Mouse (Mus musculus) urinary bladder, adult 2 months (tissue): ENCODE measurements around the gene Nap1l4. TPM values are rescaled to one million over a fixed set of nuclear protein-coding genes. Genes with fewer than 3 reads are reported as not detected.
A peak's percentile ranks its signal among the peaks of the same experiment; 100 is the strongest.

Source experiments
- DNase-seq: peaks from one replicate; pipeline ENCODE4 v3.0.0; 2022; ENCODE audit warnings: low spot score
- polyA plus RNA-seq: library from polyadenylated mRNA; depleted of rRNA; stranded (reverse); fragments of >200 nt; gene quantifications from 2 replicates; pipeline ENCODE4 v1.2.3, GENCODE M21; 2012

Gene Nap1l4
- polyA plus RNA-seq, 1 experiment: 133 TPM

GRCm38 (mm10) chr7:143519333-143519732, 29.6 kb downstream of the Nap1l4 start:
- no peak for DNase-seq

DNA sequence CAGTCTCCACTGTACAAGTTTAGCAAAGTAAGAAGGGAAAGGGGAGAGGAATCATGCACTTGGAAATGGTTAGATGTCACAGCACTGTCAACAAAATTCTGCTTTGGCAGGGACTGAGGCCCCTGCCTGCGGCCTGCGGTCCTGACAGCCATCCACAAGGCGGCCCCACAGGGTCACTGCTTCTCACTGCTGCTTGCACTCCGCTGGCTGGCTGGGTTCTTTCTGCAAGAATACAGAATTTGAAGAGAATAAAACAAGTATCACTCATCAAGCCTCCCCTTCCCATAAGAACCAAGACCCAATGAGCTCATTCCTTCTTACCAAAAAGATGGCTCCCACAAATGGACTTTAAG, 34.5 kb downstream of the Nap1l4 start:
- DNase-seq: no peak

GRCm38 (mm10) chr7:143513763-143514415, 35.0 kb downstream of the Nap1l4 start:
- DNase-seq: no peak

DNA sequence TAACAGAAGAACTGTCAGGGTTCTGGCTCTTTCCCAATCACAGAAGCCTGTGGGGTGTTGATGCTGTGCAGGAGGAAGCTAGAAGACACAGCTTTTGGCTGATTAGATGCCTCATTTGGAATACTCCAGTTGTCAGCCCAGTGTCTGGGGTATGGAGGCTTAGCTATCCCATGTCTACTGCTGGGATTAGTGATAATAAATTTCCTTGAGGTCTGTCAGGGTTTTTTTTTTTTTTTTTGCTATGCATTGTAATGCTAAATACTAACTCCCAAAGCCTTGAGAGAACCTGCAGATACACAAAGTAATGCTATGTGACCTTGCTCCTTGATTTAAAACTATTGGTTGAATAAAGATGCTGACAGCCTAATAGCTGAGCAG, 37.6 kb downstream of the Nap1l4 start:
- no peak for DNase-seq

- DNase-seq: no peak
Observed at GRCm38 (mm10) chr7:143510593-143511334, 38.1 kb downstream of the Nap1l4 start.

DNA sequence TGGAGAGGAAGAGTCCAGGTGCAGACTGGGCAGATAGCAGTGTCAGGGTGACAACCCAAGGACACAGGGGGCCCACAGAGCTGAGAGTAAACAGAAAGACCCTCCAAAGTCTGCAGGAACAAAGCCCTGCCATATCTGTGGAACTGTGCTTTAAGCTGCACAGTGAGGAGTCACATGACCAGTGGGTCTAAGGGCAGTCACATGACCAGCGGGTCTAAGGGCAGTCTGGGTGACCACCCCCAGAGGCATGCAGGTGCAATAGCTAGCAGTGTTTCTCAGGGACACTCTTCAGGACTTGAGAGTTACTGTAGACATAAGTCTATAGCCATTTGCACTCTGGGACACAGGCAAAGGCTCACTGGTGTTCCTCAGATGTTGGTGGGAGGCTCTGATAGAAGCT, 39.3 kb downstream of the Nap1l4 start:
- no peak for DNase-seq

DNA sequence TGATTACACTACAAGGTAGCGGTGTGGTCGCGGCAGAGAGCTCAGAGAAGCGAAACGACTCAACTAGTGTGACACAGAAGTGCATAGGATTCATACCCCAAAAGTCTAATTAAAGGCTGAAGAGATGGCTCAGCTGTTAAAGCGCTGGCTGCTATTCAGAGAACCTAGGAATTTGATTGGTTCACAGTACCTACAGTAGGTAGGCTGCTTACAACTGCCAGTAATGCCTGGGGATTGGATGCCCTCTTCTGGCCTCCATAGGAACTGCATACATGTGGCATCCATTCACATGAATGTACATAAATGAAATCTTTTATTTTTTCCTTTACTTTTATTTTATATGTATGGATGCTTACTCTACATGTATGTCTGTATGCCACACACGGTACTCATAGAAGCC, 42.2 kb downstream of the Nap1l4 start:
- DNase-seq: no peak

- no peak for DNase-seq
Observed at GRCm38 (mm10) chr7:143506271-143506670, 42.6 kb downstream of the Nap1l4 start.

DNA sequence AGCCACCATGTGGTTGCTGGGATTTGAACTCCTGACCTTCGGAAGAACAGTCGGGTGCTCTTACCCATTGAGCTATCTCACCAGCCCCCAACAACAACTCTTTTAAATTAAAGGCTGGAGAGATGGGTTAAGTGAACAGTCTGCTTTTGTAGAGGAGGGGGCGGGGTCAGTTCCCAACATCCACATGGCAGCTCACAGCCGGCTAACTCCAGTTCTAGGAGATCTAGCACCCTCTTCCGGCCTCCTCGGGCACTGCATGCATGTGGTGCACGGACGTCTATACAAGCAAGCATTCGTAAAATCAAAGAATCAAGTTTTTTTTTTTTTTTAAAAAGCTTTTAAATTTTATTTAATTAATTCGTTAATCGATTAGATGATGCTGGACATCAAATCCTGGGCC, 43.1 kb downstream of the Nap1l4 start:
- DNase-seq: peak; percentile 56

DNA sequence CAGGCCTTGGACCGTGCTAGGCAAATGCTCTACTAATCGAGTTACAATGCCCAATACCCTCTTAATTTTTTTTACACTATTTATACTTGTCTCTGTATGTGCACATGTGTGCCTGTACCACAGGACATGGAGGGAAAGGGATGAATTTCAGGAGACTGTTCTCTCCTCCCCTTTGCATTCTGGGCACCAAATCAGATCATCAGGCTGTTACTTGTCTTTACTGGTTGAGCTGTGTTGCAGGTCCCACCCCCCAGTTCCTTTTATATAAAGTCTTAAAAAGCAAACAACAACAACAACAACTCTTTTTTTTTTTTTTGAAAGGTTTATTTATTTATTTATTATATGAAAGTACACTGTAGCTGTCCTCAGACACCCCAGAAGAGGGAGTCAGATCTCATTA, 43.5 kb downstream of the Nap1l4 start:
- no peak for DNase-seq

GRCm38 (mm10) chr7:143503926-143504325, 45.0 kb downstream of the Nap1l4 start:
- no peak for DNase-seq

- peak; percentile 56 for DNase-seq
Observed at GRCm38 (mm10) chr7:143502418-143503200, 46.3 kb downstream of the Nap1l4 start, which contains the start of gene Phlda2. Gene Phlda2, minus strand, starts transcription at chr7:143503150.

DNA sequence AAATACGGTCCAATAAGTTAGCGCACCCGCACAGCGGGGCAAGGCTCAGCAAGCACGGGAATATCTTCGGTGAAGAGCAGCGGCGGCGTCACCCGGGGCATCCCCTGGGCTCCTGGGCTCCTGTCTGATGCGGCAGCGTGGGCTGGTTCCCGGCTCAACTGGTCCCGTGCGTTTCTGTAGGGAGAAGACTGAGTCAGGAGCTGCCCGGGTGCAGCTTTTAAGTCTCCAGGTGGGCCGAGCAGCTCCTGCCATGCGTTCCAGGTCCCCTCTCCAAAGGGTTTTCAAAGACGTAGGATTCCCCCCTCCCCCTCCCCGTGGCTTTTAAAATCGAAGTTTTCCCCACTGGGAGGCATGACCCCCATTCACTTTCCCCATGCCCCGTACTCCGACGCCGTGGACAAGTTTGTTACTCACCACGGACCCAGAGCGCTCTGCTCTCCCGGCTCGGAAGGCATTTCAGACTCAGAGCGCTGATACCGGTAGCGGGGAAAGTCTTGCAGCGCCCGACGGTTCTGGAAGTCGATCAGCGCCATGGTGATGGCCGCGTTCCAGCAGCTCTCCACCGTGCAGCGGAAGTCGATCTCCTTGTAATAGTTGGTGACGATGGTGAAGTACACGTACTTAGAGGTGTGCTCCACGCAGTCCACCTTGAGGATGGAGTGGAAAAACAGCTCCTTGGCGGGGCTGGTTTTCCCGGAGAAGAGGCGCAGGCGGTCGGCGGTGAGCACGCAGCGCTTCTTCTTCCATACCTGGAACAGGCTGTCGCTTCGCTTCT, 47.1 kb downstream of the Nap1l4 start:
- peak; percentile 45 for DNase-seq

DNA sequence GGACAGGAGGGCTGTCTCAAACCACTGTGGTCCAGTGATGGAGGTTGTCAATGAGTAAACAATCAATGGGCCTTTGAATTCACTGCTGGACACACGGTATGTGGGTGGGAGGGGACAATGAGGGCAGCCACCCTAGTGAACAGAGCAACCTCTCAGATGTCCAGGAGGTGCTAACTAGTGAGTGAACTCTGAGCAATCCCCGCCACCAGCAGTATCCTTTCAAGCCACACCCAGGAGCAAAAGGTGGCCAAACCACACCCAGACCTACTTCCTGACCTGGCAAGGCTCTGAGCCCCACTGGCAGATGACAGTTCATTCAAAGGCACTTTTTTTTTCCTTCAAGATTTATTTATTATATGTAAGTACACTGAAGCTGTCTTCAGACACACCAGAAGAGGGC, 48.0 kb downstream of the Nap1l4 start:
- no peak for DNase-seq

GRCm38 (mm10) chr7:143498584-143498983, 50.3 kb downstream of the Nap1l4 start:
- no peak for DNase-seq

GRCm38 (mm10) chr7:143495104-143495961, 53.6 kb downstream of the Nap1l4 start:
- no peak for DNase-seq

GRCm38 (mm10) chr7:143493616-143494126, 55.2 kb downstream of the Nap1l4 start:
- no peak for DNase-seq

DNA sequence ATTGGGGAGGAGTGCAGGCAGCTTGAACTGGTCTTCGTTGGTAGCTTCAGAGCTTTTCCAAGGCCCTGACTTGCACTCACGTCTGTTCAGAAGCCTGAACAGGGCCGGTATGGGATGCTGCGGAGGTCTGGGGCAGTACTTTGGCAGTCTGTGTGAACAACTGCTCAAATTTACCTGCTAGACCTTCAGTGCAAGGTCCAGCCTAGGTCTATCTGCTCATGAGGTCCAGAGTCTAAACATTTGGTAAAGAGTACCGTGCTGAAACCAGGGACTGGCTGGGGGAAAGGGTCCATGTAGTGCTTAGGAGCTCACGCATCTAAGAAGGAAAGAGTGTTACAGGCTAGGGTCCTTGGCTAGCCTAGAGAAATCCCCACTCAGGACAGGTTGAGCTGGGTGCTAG, 59.2 kb downstream of the Nap1l4 start:
- DNase-seq: no peak

DNA sequence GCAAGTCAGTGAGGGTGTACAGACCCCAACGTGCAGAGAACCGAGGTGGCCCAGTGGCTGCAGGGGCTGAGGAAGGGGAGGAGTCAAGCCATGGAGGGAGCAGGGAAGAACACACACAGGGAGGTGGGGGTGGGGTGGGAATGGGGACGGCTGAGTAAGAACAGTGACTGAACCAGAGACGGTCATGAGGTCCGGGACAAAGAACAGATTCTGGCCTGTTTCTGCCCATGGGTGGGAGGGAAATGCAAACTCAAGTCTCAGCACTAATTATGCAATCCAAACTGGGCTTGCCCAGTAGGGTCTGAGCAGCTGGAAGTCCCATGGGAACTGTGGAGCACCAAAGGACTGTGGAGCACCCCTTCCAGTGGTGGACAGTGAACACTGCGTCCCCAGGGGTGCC, 66.4 kb downstream of the Nap1l4 start:
- no peak for DNase-seq

GRCm38 (mm10) chr7:143481806-143482387, 67.0 kb downstream of the Nap1l4 start:
- no peak for DNase-seq
